Mouse (Mus musculus) hindbrain, embryonic 11.5 days (tissue): ENCODE results near the gene Pigw. TPM values are rescaled to one million over a fixed set of nuclear protein-coding genes. Genes with fewer than 3 reads are reported as not detected.
"Not testable (repeated sequence)": the region's sequence is repeated elsewhere in the genome, so short reads cannot be mapped to it uniquely, and the experiment has no call there.

Source experiments
- ATAC-seq: fragments of 200-750 bp; cut with Nextera tagmentation; 2 replicates; pipeline ENCODE4 v1.8.0; 2017; ENCODE audit warnings: mild to moderate bottlenecking, moderate TSS enrichment, moderate library complexity; ENCODE audit not compliant: low FRiP score
- DNase-seq: peaks from one replicate; pipeline ENCODE4 v3.0.0-alpha.2; 2015; ENCODE audit warnings: low spot score
- H3K27ac ChIP-seq: fragments of 300-500 bp; sonication (generic); 2 replicates; pipeline ENCODE4 v1.5.1; 2014; ENCODE audit warnings: mild to moderate bottlenecking, low read depth, low read length
- H3K27me3 ChIP-seq: fragments of 300-500 bp; sonication (generic); 2 replicates; pipeline ENCODE4 v1.6.1; 2014; ENCODE audit warnings: mild to moderate bottlenecking, low read length, moderate library complexity, mixed read lengths; ENCODE audit not compliant: control insufficient read depth, insufficient read depth
- H3K36me3 ChIP-seq: fragments of 300-500 bp; sonication (generic); 2 replicates; pipeline ENCODE4 v1.6.1; 2014; ENCODE audit warnings: mild to moderate bottlenecking, low read length, moderate library complexity, mixed read lengths; ENCODE audit not compliant: control insufficient read depth, insufficient read depth
- H3K4me1 ChIP-seq: fragments of 300-500 bp; sonication (generic); replicated peaks from 2 replicates; pipeline ENCODE4 v1.6.1; 2014; ENCODE audit warnings: low read length, mixed read lengths; ENCODE audit not compliant: control insufficient read depth, insufficient read depth
- H3K4me2 ChIP-seq: fragments of 300-500 bp; sonication (generic); replicated peaks from 2 replicates; pipeline ENCODE4 v1.6.1; 2014; ENCODE audit warnings: mild to moderate bottlenecking, low read depth, low read length
- H3K4me3 ChIP-seq: fragments of 300-500 bp; sonication (generic); 2 replicates; pipeline ENCODE4 v1.5.1; 2014; ENCODE audit warnings: low read depth, low read length
- H3K9ac ChIP-seq: fragments of 300-500 bp; sonication (generic); 2 replicates; pipeline ENCODE4 v1.6.1; 2014; ENCODE audit warnings: low read depth, low read length
- H3K9me3 ChIP-seq: fragments of 300-500 bp; sonication (generic); 2 replicates; pipeline ENCODE4 v1.6.1; 2016; ENCODE audit warnings: low read length; ENCODE audit not compliant: control insufficient read depth
- WGBS: fragments of 180-500 bp; shearing (Covaris S2); extraction: QIAGEN DNeasy Blood & Tissue Kit; methylation state at CpG from one replicate; pipeline ENCODE4 v1.1.7; 2014; 5-methylcytosine and 5-hydroxymethylcytosine counted together
- polyA plus RNA-seq: library from polyadenylated mRNA; unstranded; fragments of >200 nt; fragmentation: Nextera tagmentation; extraction: Ambion mirVana; gene quantifications from 2 replicates; pipeline ENCODE4 v1.2.1, GENCODE M21; 2014

Gene Pigw
- polyA plus RNA-seq, 1 experiment from 2014 or later: 4.0 TPM

GRCm38 (mm10) chr11:84886236-84886635 is 6.2 kb upstream of the Pigw start:
- DNase-seq (no peak), ATAC-seq (no peak)
- 94% methylated on average over 5 of the region's 5 CpGs for WGBS
- H3K9me3 ChIP-seq: no peaks in the 10 kb centered on the region
- no peaks in the 10 kb centered on the region for H3K4me1 ChIP-seq
- H3K4me2 ChIP-seq: no peak overlapping the region
- 0 out of 2 replicates have a peak, but pooled peaks cover 4% of the 10 kb centered on the region for H3K36me3 ChIP-seq
- no peak overlapping the region for H3K4me3 ChIP-seq
- H3K9ac ChIP-seq: no peak overlapping the region
- no peaks in the 10 kb centered on the region for H3K27me3 ChIP-seq
- H3K27ac ChIP-seq: no peak overlapping the region

GRCm38 (mm10) chr11:84885238-84885637 is 5.2 kb upstream of the Pigw start:
- 94% methylated on average over 4 of the region's 4 CpGs for WGBS
- 0 out of 2 replicates have a peak, but pooled peaks cover 4% of the 10 kb centered on the region for H3K36me3 ChIP-seq

GRCm38 (mm10) chr11:84882346-84882745 is 2.3 kb upstream of the Pigw start:
- 94% methylated on average over 7 of the region's 7 CpGs for WGBS
- DNase-seq: no peak

More at GRCm38 (mm10) chr11:84885238-84885637, 5.2 kb upstream of the Pigw start:
- DNase-seq (no peak), ATAC-seq (no peak)
- Histone ChIP-seq H3K9me3 (no peaks in the 10 kb centered on the region), H3K27ac (no peak overlapping the region), H3K27me3 (no peaks in the 10 kb centered on the region), H3K4me2 (no peak overlapping the region), H3K4me3 (no peak overlapping the region), H3K9ac (no peak overlapping the region), H3K4me1 (no peaks in the 10 kb centered on the region; the same call in 1 of the 2 replicates)

GRCm38 (mm10) chr11:84880971-84881370 is 886 bp upstream of the Pigw start:
- H3K9ac ChIP-seq: peak overlapping the region; percentile 89
- no peaks in the 10 kb centered on the region for H3K27me3 ChIP-seq
- peaks cover 3% of the 10 kb centered on the region; the same call in 1 of the 2 replicates for H3K4me1 ChIP-seq
- DNase-seq: no peak
- H3K27ac ChIP-seq: peak overlapping the region; percentile 84; the same call in 1 of the 2 replicates
- peak overlapping the region; percentile 84 for H3K4me2 ChIP-seq
- H3K4me3 ChIP-seq: peak overlapping the region; percentile 84
- no peaks in the 10 kb centered on the region for H3K36me3 ChIP-seq
- no peak for ATAC-seq
- 66% methylated on average over 9 of the region's 9 CpGs for WGBS
- no peaks in the 10 kb centered on the region for H3K9me3 ChIP-seq

More at GRCm38 (mm10) chr11:84882346-84882745, 2.3 kb upstream of the Pigw start:
- H3K9me3 ChIP-seq: no peaks in the 10 kb centered on the region
- H3K4me3 ChIP-seq: no peak overlapping the region
- no peaks in the 10 kb centered on the region for H3K27me3 ChIP-seq
- no peak overlapping the region for H3K27ac ChIP-seq
- H3K4me1 ChIP-seq: peaks cover 3% of the 10 kb centered on the region; the same call in 1 of the 2 replicates
- no peak for ATAC-seq
- no peak overlapping the region for H3K4me2 ChIP-seq
- H3K36me3 ChIP-seq: no peaks in the 10 kb centered on the region
- H3K9ac ChIP-seq: no peak overlapping the region

- H3K36me3 ChIP-seq: no peaks in the 10 kb centered on the region
- H3K4me3 ChIP-seq: peak overlapping the region; percentile 84
- under 1% methylated on average over 24 of the region's 24 CpGs for WGBS
- peak; percentile 58 for ATAC-seq
- H3K9ac ChIP-seq: peak overlapping the region; percentile 89
- no peaks in the 10 kb centered on the region for H3K9me3 ChIP-seq
- peak overlapping the region; percentile 84 for H3K4me2 ChIP-seq
- peak overlapping the region; percentile 84 for H3K27ac ChIP-seq
- peaks cover 3% of the 10 kb centered on the region; the same call in 1 of the 2 replicates for H3K4me1 ChIP-seq
- H3K27me3 ChIP-seq: no peaks in the 10 kb centered on the region
- DNase-seq: peak; percentile 73
Observed at GRCm38 (mm10) chr11:84880465-84880961, 428 bp upstream of the Pigw start.

- H3K4me2 ChIP-seq: peak overlapping the region; percentile 84
- H3K4me1 ChIP-seq: peaks cover 3% of the 10 kb centered on the region; the same call in 1 of the 2 replicates
- no peaks in the 10 kb centered on the region for H3K9me3 ChIP-seq
- H3K9ac ChIP-seq: peak overlapping the region; percentile 89
- H3K4me3 ChIP-seq: peak overlapping the region; percentile 84
- H3K36me3 ChIP-seq: no peaks in the 10 kb centered on the region
- DNase-seq: no peak
- WGBS: 22% methylated on average over 7 of the region's 7 CpGs
- H3K27me3 ChIP-seq: no peaks in the 10 kb centered on the region
- H3K27ac ChIP-seq: peak overlapping the region; percentile 84; the same call in 1 of the 2 replicates
- ATAC-seq: no peak
Observed at GRCm38 (mm10) chr11:84879007-84879771, 896 bp downstream of the Pigw start.

- H3K36me3 ChIP-seq, H3K9me3 ChIP-seq, ATAC-seq, H3K27me3 ChIP-seq, H3K4me1 ChIP-seq, H3K4me2 ChIP-seq, DNase-seq, H3K9ac ChIP-seq, H3K4me3 ChIP-seq, H3K27ac ChIP-seq: not testable (repeated sequence)
- WGBS: no CpG with 5 or more reads among the region's 1 CpGs
Observed at GRCm38 (mm10) chr11:84876020-84876419, 4.1 kb downstream of the Pigw start.

GRCm38 (mm10) chr11:84873042-84873833 is 6.8 kb downstream of the Pigw start:
- Histone ChIP-seq H3K27ac (no peak overlapping the region), H3K27me3 (no peaks in the 10 kb centered on the region), H3K4me1 (no peaks in the 10 kb centered on the region; the same call in 1 of the 2 replicates), H3K9ac (no peak overlapping the region), H3K4me3 (no peak overlapping the region), H3K4me2 (no peak overlapping the region), H3K36me3 (no peaks in the 10 kb centered on the region), H3K9me3 (no peaks in the 10 kb centered on the region)
- DNase-seq (no peak), ATAC-seq (no peak)
- WGBS: 76% methylated on average over 1 of the region's 1 CpGs
